Mouse (Mus musculus) lung, postnatal 10 days (tissue): ENCODE results near the gene Dnaic1.

Experiments used
- DNase-seq: peaks from one replicate; pipeline ENCODE4 v3.0.0; 2021

Dnaic1 gene

DNA sequence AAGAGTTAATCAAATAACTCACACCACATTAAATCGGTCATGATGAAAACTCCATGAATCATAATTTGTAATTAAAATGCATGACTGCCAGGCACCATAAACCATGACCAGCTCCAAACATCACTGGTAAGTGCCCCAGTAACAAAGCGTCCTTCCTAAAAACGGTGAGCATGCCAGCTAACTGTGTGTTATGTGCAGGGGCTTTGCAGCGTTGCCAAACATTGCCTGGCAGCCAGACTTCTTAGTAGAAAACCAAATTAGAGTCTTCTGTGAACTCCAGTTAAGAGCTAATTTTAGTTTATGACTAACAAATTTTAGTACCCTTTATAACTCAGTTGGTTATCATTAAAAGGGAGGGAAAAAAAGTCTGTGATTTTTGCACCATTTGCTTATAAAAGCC lies 3.9 kb downstream of the Dnaic1 start:
- no peak for DNase-seq

DNA sequence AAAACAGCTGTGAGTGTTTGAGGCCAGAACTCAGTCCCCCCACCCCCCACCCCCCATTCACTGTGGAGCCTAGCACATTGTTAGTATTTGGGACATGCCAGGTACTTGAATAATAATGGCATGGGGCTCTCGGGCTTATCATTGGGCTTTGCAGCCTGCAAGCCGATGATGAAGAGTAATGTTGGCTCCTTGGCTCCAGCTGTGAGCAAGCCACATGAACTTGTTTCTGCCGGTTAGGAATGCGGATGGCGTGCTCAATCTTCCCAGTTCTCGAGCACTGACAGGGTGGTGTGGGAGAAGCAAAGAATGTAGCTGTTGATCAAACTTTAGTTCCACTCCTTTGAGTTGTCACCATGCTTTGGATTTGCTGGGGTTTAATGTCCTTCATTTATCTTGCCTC lies 6.3 kb downstream of the Dnaic1 start:
- DNase-seq = peak; percentile 31

DNA sequence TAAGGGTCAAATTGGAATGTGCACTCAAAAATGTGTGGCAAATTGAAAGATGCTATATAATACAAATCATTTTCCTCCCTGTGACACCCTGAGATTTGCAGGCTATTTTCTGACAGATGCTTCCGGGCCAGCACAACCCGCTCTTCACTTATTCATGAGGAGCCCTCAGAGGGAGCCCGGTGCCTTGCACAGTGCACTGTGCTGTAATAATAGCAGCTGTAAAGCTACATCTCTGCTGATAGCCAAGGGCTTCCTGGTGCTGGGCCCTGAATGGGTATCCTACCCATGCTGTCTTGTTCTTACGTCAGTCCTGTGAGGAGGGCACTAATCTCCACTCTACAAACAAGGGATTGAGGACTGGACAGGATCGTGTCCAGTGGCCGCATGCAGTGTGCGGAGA lies 13.8 kb downstream of the Dnaic1 start:
- DNase-seq = no peak

DNA sequence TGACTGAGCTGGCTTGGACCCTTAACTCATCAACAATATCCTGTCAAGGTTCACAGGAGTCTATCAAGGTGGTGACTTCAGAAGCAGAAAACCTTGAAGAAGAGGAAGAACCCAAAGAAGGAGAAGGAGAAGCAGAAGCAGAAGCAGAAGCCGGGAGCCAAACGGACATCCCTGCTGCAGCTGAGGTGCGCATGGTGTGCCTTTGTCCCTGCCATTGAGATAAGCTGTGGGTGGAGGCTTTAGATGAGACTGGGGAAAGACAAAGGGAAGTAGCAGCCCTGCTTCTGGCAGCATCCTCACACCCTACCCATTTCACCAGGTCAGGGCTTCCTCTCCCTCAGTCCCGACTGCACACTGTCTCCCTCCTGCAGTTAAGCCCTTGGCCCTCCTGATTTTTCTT lies 33.2 kb downstream of the Dnaic1 start:
- DNase-seq = no peak

DNA sequence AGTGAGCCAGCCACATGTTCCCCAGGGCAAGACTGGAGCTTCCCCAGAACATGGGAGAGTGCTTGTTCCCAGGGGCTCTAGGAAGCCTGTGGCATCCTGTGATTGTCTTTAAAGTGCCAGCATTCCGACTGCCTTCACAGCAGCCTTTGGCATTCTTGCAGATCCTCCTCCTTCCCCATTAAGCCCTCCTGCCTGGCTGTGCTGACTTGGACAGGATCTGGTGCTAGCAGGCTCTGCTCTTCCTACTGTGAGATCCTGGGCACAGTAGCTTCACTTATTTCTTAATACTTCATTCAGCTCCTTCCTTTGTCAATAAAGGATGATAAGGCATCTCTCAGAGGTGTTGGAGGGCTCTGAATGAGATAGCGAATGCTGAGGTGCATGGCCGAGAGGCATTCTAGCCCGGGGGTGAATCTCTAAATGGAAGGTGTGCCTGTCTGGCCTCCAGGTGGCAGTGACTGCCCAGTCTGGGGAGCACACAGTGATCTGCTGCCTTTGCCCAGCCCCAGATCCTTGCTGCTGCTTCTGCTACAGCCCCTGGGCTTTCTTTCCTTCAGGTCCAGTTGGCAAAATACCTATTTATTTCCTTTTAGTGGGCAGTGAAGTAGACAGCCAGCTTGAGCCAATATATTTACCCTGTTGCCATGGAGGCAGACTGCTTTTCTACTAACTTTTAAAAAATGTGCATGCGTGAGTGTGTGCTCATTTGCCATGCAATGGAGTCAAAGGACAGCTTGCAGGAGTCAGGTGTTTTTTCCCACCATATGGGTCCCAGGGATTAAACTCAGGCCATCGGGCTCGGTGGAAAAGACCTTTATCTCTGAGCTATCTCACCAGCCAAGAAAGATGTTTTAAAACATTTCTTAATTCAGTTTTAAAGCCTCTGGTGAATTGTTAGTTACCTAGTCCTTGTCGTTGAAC lies 35.2 kb downstream of the Dnaic1 start:
- no peak for DNase-seq

DNA sequence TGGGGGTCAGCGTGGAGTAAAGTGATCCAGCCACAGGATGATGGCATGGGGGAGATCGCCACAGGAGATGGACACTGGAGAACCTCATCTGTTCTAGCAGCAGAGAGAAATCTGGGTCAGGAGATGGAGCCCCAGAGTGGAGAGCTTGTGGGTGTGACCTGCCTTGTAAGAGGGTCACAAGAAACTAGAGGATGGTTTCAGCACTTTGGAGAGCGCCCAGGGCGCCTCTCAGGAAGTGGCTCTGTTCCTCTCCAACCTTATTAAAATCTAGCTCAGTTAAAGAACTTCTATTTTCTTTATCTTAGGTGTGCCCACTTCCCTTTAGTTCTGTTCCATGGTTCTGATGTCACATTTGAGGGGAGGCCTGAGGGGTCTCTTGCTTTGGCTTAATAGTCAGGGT lies 37.2 kb downstream of the Dnaic1 start:
- DNase-seq = peak; percentile 80

DNA sequence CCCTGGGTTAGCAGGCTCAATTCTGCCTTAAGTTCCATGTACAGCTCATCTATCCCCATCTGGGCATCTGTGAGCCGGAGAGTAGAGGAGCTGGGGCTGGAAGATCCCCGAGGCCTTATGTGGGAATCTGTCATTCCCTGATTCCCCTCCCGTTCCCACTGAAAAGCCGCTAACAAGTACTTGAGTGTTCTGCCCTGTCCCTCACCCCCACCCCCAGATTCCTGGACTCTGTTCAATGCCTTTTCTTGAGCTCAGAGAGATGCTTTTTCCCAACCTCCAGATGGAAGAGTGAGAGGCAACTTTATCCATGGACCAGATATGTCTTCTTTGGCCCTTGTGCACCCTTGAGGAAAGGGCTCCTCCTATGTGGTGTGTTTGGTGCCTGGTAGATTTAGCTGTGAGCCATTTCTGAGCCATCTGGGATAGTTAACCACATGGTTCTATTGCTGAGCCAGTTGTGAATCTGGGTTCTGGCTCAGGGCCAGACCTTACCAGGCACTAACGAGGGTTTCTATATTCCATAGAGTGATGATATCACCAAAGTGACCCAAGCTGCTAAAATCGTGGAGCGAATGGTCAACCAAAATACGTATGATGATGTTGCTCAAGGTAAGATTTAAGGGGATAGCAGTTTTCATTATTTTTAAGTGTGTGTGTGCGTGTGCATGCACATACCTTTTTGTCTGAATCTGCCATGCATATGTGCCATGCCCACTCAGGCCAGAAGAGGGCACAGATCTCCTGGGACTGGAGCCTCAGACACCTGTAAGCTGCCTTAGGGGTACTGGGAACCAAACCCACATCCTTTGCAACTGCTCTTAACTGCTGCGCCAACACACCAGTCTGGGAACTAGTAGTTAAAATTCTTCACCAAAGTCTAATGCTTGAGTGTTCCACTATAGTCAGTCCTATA lies 40.4 kb downstream of the Dnaic1 start:
- no peak for DNase-seq

DNA sequence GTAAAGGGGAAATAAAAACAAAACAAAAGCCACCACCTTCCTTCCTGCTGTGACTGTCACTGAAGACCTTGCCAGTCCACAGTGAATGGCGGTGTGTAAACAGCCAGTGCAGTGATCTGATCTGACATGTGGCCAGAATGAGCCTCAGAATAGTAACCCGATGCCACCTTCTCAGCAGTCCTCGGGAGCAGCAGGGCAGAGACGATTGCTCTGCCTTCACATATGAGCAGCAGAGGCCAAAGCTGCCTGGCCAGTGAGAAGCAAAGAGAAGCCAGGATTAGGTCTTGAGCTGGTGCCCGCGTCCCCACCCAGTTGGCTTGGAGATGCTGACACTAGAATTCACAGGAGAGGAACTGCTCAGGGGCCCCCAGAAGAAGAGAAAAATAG lies 41.0 kb downstream of the Dnaic1 start:
- peak; percentile 33 for DNase-seq

DNA sequence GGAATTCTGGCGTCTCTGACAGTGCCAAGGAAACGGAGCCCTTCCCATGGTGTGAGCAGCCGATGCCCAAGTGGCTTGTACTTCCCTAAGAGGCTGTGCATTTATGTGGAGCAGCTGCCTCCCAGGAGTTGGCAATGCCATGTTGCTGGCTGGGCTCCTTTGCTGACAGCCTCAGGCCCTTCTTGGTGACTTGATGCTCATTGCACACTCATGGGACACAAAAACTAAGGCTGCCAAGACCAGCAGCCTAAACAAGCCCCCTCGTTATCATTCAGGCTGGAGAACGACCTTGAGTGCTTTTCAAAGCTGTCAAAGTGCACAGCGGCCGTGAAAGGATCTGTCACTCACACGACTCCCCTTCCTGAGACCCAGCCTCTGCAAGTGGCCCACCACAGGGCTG lies 42.6 kb downstream of the Dnaic1 start:
- no peak for DNase-seq

DNA sequence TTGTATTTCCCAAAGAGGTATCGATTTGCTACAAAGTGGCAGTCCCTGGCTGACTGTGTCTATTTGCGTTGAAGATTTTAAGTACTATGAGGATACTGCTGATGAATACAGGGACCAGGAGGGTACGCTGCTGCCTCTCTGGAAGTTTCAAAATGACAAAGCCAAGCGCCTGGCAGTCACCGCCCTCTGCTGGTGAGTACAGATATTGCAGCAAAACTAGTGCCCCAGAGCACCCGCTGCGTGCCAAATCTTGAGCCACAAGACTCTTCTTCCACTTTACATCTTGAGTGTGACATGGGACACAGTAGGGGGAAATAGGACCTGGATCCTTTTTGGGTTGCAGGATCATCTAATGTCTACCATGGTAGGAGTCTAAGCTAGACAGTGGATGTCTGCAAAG lies 44.6 kb downstream of the Dnaic1 start:
- DNase-seq = peak; percentile 90

DNA sequence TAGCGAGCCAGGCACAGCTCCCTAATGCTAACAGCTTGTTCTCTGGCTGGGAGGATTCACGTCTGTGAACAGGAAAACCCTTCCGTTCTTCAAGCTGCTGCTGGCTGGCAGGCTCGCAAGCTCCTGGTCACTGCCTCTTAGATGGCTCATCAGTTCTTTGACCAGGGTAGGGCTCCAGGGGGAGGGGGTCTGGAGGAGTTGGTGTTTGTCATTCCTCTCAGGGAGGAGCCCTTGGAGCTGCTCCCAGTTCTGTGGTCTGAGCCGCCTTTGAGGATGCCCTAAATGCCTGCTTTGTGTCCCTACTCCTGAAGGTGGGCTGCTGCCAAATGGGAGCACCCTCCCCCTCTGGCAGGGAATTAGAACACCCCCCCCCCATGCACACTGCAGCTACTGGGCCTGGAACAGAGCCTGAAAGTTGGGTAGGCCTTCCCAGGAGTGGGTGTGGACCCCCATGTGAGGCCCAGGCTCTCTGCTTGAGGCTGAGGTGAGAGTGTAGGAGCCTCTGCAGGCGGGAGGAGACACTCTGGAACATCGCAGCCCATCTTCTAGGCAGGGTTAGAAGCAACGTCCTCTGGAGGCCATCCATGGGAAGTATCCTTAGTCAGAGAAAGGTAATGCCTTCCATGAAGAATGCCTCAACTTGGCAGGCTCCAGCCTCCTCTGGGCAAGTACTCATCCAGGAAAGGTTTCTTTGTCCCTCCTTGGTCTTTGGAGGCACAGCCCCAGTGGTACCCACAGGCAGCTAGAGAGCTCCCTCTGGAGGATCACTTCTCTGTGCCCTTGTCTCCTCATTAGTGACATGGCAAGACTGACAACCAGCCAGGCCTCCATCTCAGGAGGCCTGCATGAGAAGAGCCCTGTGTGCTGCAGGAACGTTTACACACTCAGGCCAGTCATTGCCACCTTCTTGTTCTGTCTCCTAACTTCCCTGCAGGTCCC lies 46.4 kb downstream of the Dnaic1 start:
- peak; percentile 56 for DNase-seq

DNA sequence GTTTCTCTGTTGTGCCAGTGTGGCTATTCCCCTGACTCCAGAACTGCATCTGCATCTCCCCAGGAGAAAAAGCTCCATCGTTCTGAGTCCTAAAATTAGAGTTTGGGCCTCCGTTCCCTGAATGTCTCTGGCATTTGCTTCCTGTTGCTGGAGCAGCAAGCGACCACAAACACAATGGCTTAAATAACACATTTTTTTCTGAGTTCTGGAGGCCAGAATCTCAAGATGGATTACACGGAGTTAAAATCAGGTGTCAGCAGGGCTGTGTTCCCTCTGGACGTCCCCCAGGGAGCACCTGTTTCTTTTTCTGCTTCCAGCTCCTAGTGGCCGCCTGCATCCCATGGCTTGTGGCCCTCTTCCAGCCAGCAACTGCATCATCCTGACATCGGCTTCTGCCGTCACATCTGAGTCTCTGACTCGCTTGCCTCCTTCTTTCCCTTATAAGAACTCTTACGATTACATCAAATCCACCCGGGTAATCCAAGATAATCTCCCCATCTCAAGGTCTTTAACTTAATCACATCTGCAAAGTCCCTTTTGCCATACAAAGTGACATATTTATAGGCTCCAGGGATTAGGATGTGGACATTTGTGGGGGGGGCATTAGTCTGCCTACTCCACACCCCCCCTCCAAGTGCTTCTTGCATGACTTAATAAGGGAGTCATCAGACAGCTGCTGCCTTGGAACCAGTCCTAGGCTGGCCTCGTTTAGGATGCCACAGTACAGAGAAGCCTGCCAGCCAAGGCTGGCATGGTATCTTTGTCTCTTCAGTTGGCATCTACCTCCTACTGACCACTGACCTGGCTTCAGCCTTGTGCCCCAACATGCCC lies 49.6 kb downstream of the Dnaic1 start:
- no peak for DNase-seq

DNA sequence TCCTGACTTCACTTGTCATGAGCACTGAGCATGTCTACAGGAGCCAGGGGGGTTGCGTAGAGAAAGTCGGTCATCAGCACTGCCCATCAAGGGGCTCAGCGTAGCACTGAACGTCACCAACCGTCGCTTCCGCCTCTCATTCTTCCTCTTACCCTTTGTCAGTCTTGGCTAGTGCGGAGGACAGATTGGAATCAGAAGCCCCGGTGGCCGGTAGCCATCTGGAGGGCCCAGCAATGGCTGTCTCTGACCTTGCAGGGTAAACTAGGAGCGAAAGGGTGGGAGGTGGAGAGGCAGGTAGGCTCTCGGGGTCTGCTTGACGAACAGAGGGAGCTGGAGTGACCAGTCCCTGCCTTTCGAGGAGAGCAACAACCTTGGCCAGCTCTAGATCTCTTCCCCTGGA lies 52.5 kb downstream of the Dnaic1 start:
- no peak for DNase-seq

DNA sequence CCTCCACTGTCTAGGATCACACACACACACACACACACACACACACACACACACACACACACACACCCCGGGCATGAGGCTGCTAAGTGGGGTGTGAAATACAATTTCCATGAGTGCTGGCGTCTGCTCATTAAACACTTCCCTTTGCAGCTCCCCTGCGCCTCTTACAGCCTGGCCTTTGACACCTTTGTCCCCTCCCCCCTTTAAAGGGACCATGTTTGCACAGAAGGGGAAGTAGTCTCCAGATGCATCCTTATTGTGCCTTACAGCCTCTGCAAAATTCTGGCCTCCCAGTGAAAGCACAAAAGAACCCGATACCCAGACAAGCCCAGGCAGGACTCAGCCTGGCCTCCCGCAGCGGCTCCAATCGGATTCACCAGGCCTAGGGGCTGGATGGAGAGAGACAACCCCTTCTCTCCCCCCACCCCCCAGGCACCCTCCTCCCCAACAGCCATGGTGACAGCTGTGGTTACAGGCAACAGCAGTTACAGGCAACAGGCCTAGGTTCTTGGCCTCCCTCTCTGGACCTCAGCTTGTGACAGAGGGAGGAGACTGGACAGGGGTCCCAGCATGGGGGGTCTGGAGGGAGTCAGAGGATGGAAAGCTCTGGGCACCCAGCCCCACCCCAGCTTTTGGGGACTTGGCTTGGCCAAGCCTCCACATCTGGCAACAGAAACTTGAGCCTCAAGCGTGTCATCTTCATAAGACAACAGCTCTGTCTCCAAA lies 58.8 kb downstream of the Dnaic1 start:
- peak; percentile 59 for DNase-seq

DNA sequence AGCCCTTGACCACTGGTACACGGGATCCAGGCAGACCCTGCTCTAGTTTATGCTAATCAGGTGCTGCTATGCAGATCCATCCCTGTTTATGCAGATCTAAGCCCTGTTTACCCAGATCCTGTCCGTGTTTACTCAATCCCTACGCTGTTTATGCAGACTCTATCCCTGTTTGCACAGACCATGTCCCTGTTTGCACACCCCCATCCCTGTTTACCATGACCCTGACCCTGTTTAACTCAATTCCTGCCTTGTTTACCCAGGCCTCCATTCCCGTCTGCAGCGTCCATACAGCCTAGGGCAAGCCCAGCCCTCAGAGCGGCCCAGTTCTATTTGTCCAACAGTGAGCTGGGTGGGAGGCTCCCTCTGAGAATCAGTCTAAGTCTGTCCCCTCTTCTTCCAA lies 60.6 kb downstream of the Dnaic1 start:
- DNase-seq = peak; percentile 53

DNA sequence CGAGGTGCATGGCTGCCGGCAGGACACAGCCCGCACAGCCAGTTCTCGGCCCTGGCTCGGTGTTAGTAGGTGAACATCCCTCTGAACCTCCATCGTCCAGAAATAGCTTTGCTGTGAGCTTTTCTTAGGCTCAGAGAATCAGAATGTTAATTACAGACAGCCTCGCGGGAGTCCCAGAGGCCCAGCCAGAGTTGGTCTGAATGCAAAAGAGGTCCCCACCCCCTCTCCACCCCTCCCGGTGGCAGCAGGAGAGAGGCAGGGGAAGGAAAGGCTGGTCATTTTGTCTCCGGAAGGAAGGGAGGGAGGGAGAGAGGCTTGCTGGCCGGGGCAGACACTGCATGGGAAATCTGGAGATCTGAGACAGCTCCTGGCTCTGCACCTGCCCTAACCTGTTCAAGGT lies 61.8 kb downstream of the Dnaic1 start:
- peak; percentile 74 for DNase-seq

DNA sequence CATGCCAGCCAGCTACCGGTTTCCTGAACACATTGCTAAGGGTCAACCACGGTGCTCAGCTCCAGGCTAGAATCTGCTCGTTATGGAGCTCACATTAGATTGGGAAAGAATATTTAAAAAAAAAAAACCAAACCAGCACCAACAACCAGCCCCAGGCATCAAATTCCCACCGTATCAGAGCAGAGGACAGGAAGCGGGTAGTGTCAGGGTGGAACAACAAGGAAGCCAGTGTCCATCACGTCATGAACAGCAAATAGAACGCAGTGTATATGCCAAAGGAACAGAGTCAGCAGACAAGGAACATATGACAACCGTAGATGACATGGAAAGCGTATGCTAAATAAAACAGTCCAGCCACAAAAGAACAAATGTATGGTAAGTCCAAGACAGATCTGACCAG lies 63.4 kb downstream of the Dnaic1 start:
- DNase-seq = peak; percentile 53

DNA sequence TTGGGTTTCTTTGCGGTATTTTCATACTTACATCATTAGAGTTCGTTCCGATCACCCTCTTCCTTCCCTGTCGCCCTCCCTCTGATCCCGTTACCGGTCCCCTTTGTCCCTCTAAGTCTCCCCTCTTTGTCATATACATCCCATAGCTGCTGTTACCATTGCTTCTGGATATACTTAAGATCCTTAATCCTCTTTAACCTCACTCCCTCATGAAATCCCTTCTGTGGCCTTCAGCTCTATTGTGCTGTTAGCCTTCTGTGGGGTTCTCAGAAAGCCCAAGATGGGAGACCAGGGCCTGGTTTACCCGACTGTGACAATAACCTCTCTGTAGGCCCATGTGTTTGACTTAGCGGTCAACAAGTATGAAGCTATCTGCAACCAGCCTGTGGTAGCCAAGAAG lies 65.1 kb downstream of the Dnaic1 start:
- DNase-seq = no peak

DNA sequence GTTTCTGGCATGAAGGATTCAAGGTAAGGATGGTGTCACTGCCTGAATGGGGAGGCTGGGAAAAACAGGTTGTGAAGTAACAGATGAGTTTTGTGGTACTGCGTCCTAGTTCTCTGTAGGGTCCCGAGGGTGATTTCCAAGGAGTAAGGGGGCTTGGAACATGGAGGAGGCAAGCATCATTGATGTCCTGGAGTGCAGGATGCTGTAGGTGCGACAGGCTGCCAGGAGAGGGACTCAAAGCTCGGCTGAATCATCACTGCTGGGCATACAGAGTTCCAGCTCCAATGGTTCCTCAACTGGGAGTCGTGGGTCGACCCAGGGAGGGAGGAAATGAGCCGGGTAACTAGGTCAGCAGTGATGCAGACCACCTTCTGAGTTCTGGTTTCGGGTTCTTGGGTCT lies 65.6 kb downstream of the Dnaic1 start:
- no peak for DNase-seq

DNA sequence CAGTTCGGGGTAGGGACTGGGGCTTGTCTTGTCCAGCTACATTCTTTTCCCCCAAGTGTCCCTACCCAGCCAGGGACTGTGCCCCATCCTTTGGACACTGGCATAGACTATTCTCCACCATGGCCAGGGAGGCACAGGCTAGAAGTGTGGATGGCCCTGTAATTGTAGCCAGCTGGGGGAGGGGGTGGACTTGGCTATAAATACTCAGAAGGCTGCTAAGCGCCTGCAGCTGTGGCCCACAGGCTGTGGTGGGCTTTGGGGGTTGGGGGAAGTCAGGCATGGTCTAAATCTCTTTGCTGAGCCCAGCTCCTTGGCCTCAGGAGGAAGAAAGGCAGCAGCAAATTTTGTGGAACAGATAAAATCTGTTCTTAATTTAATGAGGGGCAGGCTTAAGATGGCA lies 66.3 kb downstream of the Dnaic1 start:
- DNase-seq = no peak

DNA sequence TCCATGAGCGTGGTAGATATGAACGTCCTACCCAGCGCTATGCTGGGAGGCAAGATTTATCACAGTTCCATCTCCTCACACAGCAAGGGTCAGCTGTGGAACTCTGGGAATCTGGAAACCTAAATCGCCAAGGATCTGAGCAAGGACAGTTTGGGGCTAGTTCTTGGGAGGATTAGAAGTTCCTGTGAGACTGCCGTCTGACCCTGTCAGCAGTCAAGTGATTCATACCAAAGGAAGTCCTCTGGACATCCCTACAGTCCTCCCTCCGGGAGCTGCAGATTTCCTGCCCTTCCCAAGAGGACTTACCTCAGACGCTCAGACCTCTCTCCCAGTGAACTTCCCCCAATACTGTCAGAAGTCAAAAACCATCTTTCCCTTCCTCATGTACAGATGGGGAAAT lies 66.8 kb downstream of the Dnaic1 start:
- no peak for DNase-seq
